Mouse (Mus musculus): ENCODE data around the gene Fcer1a. TPM values are rescaled to one million over a fixed set of nuclear protein-coding genes. Genes with fewer than 3 reads are reported as not detected.

Fcer1a gene
- polyA plus RNA-seq, 1 experiment from 2014 or later = not detected

Other genes starting within 250 kb of the Fcer1a start
- not detected in 2 replicates for gene Olfr1408, start 89.8 kb downstream of the Fcer1a start, polyA plus RNA-seq (2016; fragmentation: Nextera tagmentation; extraction: Ambion mirVana)
- gene Olfr1406, start 36.6 kb downstream of the Fcer1a start, polyA plus RNA-seq (2016; fragmentation: Nextera tagmentation; extraction: Ambion mirVana) = not detected in 2 replicates
- not detected in 2 replicates for gene Olfr218, start 29.4 kb downstream of the Fcer1a start, polyA plus RNA-seq (2016; fragmentation: Nextera tagmentation; extraction: Ambion mirVana)
- gene Olfr1404, start 14.8 kb downstream of the Fcer1a start, polyA plus RNA-seq (2016; fragmentation: Nextera tagmentation; extraction: Ambion mirVana) = not detected in 2 replicates
- not detected in 2 replicates for gene Olfr418, start 38.8 kb upstream of the Fcer1a start, polyA plus RNA-seq (2016; fragmentation: Nextera tagmentation; extraction: Ambion mirVana)
- not detected in 2 replicates for gene Mptx2, start 50.6 kb upstream of the Fcer1a start, polyA plus RNA-seq (2016; fragmentation: Nextera tagmentation; extraction: Ambion mirVana)
- 10.4 and 11.3 TPM in 2 replicates for gene Ackr1, start 106.5 kb upstream of the Fcer1a start, polyA plus RNA-seq (2016; fragmentation: Nextera tagmentation; extraction: Ambion mirVana)
- gene Aim2, start 123.7 kb upstream of the Fcer1a start, polyA plus RNA-seq (2016; fragmentation: Nextera tagmentation; extraction: Ambion mirVana) = 3.8 and 4.5 TPM in 2 replicates
- gene Cadm3, start 140.5 kb upstream of the Fcer1a start, polyA plus RNA-seq (2016; fragmentation: Nextera tagmentation; extraction: Ambion mirVana) = 36.0 and 41.8 TPM in 2 replicates